Mouse (Mus musculus): ENCODE data around the gene R3hcc1l.
A peak's percentile ranks its signal among the peaks of the same experiment; 100 is the strongest.

The R3hcc1l gene

DNA sequence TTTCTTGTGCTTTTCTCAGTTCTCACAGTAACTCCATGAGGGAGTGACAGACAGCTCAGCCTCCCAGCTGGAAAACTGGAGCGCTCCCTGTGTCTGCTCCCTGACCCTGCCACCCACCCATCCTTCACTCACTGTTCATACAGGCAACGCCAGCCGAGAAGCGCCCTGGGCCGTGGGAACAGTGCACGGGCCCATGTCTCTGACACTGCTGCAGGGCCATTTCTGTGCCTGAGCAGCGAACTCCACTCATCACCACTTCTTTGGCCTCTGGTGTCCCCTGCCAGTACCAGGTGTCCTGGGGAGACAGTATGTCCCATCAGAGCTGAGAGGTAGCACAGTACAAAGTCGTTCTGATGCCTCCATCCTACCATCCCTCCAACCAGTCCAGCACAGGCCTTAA lies 83.5 kb downstream of the R3hcc1l start:
- no peak for DNase-seq

DNA sequence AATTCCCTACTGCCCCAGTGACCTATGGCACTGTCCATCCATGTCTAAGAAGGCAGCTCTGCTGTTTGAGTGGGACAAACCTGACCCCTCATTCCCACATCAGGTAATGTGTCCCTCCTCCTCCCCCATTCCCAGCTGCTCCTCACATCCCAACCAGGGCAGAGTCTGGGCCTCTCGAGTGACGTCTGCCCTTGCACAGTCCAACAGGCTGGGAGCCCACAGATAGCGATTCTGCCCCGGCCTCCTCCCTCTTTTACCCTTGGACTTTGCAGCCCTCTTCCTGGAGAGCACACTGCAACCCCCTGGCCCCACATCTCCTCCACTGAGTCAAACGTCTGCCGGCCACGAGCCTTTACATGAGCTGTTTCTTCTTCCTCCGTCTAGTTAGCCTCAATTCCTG lies 84.0 kb downstream of the R3hcc1l start:
- DNase-seq, result no peak

DNA sequence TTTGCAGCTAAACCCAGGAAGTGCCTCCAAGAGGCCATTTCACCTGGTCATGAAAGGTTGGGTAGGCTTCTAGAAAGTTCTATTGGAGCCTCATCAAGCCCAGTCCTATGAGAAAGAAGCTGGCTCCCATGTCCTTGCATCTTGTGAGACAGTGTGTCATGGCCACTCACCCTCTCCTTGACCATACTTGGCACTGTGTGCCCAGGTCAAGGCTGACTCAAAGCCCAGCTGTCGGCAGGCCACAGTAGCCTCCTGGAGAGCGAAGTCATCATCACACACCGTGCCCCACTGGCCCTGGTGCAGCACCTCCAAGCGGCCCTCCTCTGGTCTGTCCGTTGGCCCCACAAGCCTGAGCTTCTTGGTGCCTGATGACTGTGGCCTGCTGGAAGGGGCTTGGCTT lies 89.5 kb downstream of the R3hcc1l start:
- no peak for DNase-seq

DNA sequence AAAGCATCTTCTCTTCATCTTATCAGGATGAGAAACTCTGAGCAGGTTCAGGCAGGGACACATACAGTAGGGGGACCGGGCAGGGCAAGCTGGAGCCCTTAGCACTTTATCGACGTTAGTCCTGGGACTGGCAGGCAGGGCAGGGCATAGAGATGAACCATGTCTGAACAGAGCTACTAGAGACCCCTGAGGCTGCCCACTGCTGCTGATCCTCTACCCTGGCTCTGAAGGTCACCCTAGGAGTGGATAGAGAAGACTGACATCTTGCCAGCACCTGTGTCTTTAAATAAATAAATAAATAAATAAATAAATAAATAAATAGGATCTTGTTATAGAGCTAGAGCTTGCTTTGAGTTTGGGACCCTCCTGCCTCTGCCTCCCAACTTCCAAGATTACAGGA lies 91.2 kb downstream of the R3hcc1l start:
- DNase-seq, result no peak

DNA sequence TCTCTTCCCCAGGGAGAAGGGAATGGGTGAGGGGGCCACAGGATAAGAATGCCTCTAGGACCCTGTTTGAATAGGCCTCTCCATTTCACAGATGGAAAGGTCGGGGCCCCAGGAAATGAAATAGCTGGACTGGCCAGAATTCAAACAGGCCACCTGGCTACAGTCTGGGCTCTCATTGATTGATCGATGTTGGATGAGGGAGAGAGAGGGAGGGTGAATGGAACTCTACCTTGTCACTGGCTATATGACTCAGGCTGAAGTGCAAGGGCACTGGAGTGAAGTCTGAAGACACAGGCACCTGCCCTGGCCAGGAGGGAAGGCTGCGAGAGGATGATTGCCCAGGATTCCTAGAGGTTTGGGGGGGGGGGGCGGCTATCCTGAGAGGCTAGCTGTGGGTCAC lies 93.2 kb downstream of the R3hcc1l start:
- DNase-seq, result no peak

DNA sequence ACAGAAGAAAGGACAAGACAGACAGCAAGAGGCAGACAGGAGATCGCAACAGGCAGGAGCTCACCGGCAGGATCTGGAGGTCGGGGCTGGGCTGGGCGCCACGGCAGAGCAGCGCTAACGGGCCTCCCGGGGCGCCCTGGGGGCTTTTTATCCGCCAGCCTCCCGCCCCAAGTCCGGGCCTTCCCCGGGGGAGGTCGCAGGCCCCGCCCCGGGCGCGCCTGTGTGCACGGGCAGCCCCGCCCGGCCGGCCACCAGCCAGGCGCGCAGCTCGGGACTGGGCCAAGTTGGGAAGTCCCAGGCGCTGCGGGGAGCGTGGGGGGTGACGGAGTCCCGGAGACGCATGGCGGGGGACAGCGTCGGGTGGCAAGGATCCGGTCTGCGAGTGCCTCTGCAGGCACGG lies 94.1 kb downstream of the R3hcc1l start, which contains the start of gene Loxl4:
TSS of gene Loxl4 (minus strand) at position 160 of the 400 bp plus-strand sequence.
- DNase-seq, result peak; percentile 30

DNA sequence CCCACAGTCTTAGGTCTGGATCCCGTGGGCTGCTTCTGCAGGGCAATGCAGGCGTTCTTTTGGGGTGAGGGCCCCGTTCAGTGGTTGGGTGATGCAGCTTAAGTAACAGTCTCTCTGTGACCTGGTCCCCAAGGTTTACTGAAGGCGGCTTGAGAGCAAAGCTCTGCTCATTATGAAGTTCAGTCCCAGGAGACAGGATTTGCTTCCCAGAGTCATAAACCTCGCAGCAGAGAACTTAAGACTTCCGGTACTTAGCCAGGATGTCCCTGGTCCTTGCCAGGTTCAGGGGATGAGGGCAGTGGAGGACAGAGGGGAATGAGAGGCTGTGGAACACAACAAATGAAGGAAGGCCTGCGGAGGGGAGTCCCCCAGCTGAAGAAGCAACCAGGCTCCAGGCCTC lies 94.6 kb downstream of the R3hcc1l start:
- no peak for DNase-seq

DNA sequence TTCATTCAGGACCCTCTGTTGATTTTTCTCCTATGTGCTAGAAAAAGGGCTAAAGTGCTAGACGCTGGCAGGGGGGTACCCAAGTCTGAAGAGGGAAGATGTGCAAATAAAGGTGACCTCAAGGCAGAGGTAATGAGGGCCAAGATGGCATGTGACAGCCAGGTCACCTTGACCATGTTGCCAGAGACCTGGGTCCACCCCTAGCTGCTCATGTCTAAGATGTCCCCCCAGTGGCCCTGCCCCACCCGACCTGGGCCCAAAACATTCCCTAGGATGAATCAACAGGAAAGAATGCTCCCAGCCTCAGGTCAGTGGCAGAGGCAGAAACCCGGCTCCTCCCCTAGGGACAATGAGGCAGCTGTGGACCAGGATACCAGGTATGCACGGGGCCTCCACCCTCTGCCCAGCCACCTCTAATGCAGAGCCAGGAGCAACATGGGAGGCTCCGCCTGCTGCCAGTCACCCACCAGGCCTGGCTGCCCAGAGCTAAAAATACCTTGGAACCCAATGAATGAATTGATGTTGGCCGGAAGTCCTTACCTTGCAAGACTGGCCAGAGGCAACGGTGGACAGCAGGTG lies 95.2 kb downstream of the R3hcc1l start:
- no peak for DNase-seq

DNA sequence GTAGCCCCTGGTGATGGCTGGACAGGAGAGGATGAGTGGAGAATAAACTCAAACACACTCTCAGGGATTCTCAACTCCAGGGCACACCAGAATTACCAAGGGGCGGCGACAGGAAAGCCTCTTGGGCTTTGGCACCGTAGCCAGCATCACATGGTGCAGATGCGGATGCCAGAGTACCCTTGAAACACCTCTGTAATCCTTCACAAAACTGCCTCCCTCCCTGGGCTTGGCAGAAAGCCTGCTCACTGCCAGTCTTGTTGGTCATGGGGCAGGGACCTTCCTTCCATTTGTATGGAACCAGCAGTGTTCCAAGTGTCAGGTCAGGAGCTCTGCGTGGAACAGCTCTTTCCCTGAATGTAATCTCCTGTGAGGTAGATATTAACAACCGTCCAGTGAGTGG lies 109.5 kb downstream of the R3hcc1l start:
- DNase-seq, result no peak

DNA sequence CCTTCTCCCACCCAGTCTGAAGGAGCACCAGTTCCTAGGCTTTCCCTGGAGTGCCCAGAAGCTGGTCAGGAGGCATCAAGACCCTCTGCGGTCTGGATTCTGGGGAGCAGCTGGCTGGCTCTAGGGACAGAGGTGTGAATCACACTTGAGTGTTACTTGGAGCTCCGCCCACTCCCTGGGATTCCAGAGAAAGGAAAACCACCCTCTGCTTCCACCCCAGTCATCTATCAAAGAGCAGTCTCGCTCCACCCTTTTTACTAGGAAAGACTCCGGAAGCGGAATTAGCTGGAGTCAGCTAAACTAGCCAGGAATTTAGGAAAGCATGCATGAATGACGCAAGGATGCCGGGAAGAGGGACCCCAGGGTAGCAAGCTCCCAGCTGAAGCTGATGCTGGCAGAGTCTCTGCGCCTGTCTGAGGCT lies 113.0 kb downstream of the R3hcc1l start:
- DNase-seq, result peak; percentile 9

DNA sequence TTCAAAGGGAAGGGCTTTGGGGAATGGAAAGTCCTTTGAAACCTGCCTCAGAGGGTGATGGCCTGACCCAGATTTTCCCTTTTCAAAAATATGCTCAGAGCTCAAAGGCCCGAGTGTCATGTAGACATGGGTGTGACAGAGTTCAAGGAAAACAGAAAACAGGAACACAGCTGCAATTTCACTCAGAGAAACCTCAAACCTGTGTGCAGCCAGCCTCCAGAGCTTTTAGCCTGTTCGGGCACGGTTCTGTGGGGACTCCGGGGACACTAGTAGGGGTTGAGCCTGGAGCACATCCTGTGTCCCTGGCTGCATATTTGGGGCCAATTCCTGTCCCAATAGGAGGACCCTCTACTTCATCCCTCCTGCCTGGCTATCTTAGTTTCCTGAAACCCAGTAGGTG lies 113.7 kb downstream of the R3hcc1l start:
- no peak for DNase-seq

DNA sequence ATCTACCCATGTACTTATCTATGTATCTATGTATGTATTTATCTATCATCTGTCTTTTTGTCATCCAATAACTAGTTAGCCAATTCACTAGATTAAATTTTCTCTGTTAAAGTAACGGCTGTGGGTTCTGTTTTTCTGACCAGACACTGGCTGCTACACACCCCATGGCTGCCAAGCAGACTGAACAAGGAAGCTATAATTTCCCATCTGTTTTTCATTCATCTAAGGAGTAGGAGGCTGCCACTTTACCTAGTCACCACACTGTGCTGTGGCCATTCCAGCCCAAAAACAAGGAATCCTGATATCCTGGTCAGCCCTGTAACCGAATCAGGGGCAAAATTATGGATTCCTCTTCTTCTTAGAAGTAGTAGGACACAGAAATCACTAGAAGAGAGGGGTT lies 115.1 kb downstream of the R3hcc1l start:
- DNase-seq, result no peak

DNA sequence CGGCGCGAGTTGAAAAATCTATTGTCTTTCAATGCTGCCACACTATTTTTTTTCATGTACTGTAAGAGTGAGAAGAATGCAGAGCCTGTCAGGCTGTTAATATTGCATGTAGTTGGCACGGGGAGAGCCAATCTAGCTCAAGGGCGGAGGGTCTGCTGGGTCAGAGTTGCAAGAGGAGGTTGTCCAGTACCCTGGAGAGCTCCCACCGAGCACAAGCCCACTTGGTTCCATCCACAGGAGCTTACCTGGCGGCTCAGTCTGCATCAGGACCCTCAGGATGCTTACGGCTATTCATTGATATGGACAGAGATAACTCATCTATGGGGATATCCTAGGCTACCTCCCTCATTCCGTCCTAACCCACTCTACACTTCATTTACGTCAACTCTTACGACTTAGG lies 118.1 kb downstream of the R3hcc1l start:
- peak; percentile 40 for DNase-seq

DNA sequence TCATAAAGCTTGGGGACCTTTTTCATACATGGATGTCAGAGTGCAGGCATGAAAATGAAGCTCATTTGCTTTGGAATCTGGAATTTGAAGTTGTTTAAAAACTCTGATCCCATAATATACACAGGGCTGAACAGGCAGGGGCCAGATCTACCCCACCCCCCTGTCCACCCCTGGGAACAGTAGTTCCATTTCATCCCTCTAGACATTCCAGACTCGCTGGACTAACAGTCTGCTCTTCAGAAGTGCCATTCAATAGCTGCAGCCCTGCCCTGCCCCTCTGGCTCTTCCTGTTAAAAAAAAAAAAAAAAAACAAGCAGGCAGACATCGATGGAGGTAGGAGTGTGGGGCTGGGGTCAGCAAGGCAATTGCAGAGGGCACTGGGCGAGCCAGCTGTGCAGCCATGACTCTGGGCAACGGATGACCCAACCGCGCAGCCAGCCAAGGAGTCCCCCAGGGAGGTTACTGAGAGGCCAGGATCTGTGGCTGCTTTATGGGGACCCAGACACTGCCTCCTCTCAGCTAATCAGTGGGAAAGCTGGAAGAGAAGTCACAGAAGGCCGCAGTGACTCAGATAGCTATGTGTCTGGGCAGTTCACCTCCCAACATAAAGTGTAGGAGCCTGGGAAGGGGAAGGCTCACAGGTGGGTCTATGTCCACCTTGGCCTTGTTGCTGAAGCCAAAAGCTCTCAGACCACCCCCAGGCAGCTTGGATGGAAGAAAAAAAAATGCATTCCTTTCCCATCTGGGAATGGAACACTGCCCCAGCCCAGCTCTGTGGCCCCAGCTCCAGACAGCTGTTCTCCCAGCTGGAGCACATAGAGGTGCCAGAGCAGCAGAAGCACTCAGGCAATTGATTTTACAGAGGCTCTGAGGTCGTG lies 120.3 kb downstream of the R3hcc1l start:
- no peak for DNase-seq

DNA sequence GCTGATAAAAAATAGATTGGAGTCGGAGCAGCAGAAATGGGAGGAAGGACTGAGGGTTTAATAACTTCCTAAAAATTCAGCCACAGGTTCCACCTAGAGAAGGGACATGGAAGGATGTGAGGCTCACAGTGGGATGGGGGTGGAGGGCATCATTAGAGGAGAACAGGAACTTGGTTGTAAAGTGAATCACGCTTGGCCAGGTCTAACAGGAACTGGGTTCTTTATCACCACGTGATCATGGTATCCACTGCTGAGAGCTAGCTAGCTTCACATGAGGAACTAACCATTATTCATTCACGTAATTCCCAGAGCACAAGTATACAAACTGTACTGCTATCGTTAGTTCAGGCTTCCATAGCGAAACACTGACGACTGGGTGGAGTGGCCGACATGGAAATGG lies 121.0 kb downstream of the R3hcc1l start:
- DNase-seq, result no peak

DNA sequence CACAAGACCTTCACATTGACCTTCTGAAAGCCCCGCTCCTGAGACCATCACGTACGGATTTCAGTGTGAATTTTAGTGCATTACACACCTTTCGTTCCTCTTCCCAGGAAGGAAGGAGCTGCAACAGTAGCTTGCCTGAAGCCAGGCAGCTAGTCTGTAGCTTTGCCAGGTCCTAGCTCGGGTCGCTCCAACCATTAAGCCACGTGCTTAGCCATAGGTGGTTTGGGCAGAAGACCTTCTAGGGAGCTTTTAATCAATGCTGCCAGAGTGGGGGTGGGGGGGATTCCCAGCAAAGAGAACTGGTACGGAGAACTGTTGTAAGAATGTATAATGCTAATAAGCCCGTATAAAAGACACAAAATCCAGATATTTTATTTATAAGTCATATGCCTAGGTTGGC lies 121.7 kb downstream of the R3hcc1l start:
- DNase-seq, result no peak
